Mouse (Mus musculus): Measurements from ENCODE around the gene Cdh4. TPM values are rescaled to one million over a fixed set of nuclear protein-coding genes. Genes with fewer than 3 reads are reported as not detected.

The Cdh4 gene
- polyA plus RNA-seq, 1 experiment from 2014 or later = 0.99 TPM

GRCm38 (mm10) chr2:179567886-179568285, 125.7 kb downstream of the Cdh4 start:
- DNase-seq (ENCODE audit: low spot score) = no peak
- WGBS = 90% methylated on average over 8 of the region's 8 CpGs
- H3K27me3 ChIP-seq (ENCODE audit: insufficient read depth, poor library complexity, severe bottlenecking) = peaks cover 27% of the 10 kb centered on the region

GRCm38 (mm10) chr2:179569171-179569570, 126.9 kb downstream of the Cdh4 start:
- Histone ChIP-seq H3K36me3 (no peaks in the 10 kb centered on the region), H3K27me3 (ENCODE audit: insufficient read depth, poor library complexity, severe bottlenecking) (peaks cover 27% of the 10 kb centered on the region), H3K4me1 (peaks cover 27% of the 10 kb centered on the region), H3K27ac (no peak overlapping the region), H3K4me3 (no peak overlapping the region), H3K9me3 (no peaks in the 10 kb centered on the region)
- DNase-seq (ENCODE audit: low spot score) = no peak
- 38% methylated on average over 10 of the region's 10 CpGs for WGBS

More at GRCm38 (mm10) chr2:179567886-179568285, 125.7 kb downstream of the Cdh4 start:
- Histone ChIP-seq H3K9me3 (no peaks in the 10 kb centered on the region), H3K36me3 (no peaks in the 10 kb centered on the region), H3K4me3 (no peak overlapping the region), H3K4me1 (peaks cover 27% of the 10 kb centered on the region), H3K27ac (no peak overlapping the region)

GRCm38 (mm10) chr2:179571175-179571769, 129.0 kb downstream of the Cdh4 start:
- peaks cover 17% of the 10 kb centered on the region for H3K4me1 ChIP-seq

GRCm38 (mm10) chr2:179573331-179573730, 131.1 kb downstream of the Cdh4 start:
- no peak for DNase-seq (ENCODE audit: low spot score)
- WGBS = 89% methylated on average over 11 of the region's 11 CpGs
- no peak overlapping the region for H3K27ac ChIP-seq
- no peaks in the 10 kb centered on the region for H3K36me3 ChIP-seq
- H3K9me3 ChIP-seq = no peaks in the 10 kb centered on the region
- H3K4me1 ChIP-seq = peaks cover 17% of the 10 kb centered on the region
- peaks cover 13% of the 10 kb centered on the region for H3K27me3 ChIP-seq (ENCODE audit: insufficient read depth, poor library complexity, severe bottlenecking)
- no peak overlapping the region for H3K4me3 ChIP-seq

More at GRCm38 (mm10) chr2:179571175-179571769, 129.0 kb downstream of the Cdh4 start:
- Histone ChIP-seq H3K9me3 (no peaks in the 10 kb centered on the region), H3K27me3 (ENCODE audit: insufficient read depth, poor library complexity, severe bottlenecking) (peaks cover 16% of the 10 kb centered on the region), H3K4me3 (no peak overlapping the region), H3K36me3 (no peaks in the 10 kb centered on the region), H3K27ac (no peak overlapping the region)
- WGBS = 20% methylated on average over 6 of the region's 6 CpGs
- DNase-seq (ENCODE audit: low spot score) = no peak

- 78% methylated on average over 6 of the region's 6 CpGs for WGBS
- Histone ChIP-seq H3K9me3 (no peaks in the 10 kb centered on the region), H3K36me3 (no peaks in the 10 kb centered on the region), H3K27me3 (ENCODE audit: insufficient read depth, poor library complexity, severe bottlenecking) (peaks cover 13% of the 10 kb centered on the region), H3K4me3 (no peak overlapping the region), H3K27ac (no peak overlapping the region), H3K4me1 (peaks cover 17% of the 10 kb centered on the region)
- no peak for DNase-seq (ENCODE audit: low spot score)
Measured at GRCm38 (mm10) chr2:179573786-179574185, 131.6 kb downstream of the Cdh4 start.

GRCm38 (mm10) chr2:179575585-179575984, 133.4 kb downstream of the Cdh4 start:
- 0 out of 2 replicates have a peak, but pooled peaks cover 5% of the 10 kb centered on the region for H3K4me1 ChIP-seq
- H3K4me3 ChIP-seq = no peak overlapping the region
- no peaks in the 10 kb centered on the region for H3K36me3 ChIP-seq
- no peaks in the 10 kb centered on the region for H3K9me3 ChIP-seq
- WGBS = 86% methylated on average over 7 of the region's 7 CpGs
- H3K27me3 ChIP-seq (ENCODE audit: insufficient read depth, poor library complexity, severe bottlenecking) = peaks cover 2% of the 10 kb centered on the region; the same call in 1 of the 2 replicates
- no peak for DNase-seq (ENCODE audit: low spot score)
- no peak overlapping the region for H3K27ac ChIP-seq

- no peak for DNase-seq (ENCODE audit: low spot score)
- no peaks in the 10 kb centered on the region for H3K4me1 ChIP-seq
- H3K4me3 ChIP-seq = no peak overlapping the region
- H3K27me3 ChIP-seq (ENCODE audit: insufficient read depth, poor library complexity, severe bottlenecking) = no peaks in the 10 kb centered on the region
- no peaks in the 10 kb centered on the region for H3K36me3 ChIP-seq
- no peak overlapping the region for H3K27ac ChIP-seq
- WGBS = 69% methylated on average over 1 of the region's 1 CpGs
- H3K9me3 ChIP-seq = no peaks in the 10 kb centered on the region
Measured at GRCm38 (mm10) chr2:179576221-179576620, 134.0 kb downstream of the Cdh4 start.

- no peak for DNase-seq (ENCODE audit: low spot score)
- WGBS = 68% methylated on average over 3 of the region's 3 CpGs
Measured at GRCm38 (mm10) chr2:179578329-179578728, 136.1 kb downstream of the Cdh4 start.

GRCm38 (mm10) chr2:179578842-179579241, 136.6 kb downstream of the Cdh4 start:
- no peak overlapping the region for H3K27ac ChIP-seq
- WGBS = 70% methylated on average over 11 of the region's 11 CpGs

More at GRCm38 (mm10) chr2:179578329-179578728, 136.1 kb downstream of the Cdh4 start:
- Histone ChIP-seq H3K36me3 (no peaks in the 10 kb centered on the region), H3K4me1 (no peaks in the 10 kb centered on the region), H3K27me3 (ENCODE audit: insufficient read depth, poor library complexity, severe bottlenecking) (no peaks in the 10 kb centered on the region), H3K27ac (no peak overlapping the region), H3K4me3 (no peak overlapping the region), H3K9me3 (no peaks in the 10 kb centered on the region)

GRCm38 (mm10) chr2:179580415-179580814, 138.2 kb downstream of the Cdh4 start:
- WGBS = 71% methylated on average over 4 of the region's 4 CpGs
- H3K4me1 ChIP-seq = no peaks in the 10 kb centered on the region; the same call in 1 of the 2 replicates
- H3K9me3 ChIP-seq = no peaks in the 10 kb centered on the region
- H3K27me3 ChIP-seq (ENCODE audit: insufficient read depth, poor library complexity, severe bottlenecking) = no peaks in the 10 kb centered on the region
- no peaks in the 10 kb centered on the region for H3K36me3 ChIP-seq
- H3K27ac ChIP-seq = no peak overlapping the region
- H3K4me3 ChIP-seq = no peak overlapping the region
- no peak for DNase-seq (ENCODE audit: low spot score)

More at GRCm38 (mm10) chr2:179578842-179579241, 136.6 kb downstream of the Cdh4 start:
- H3K27me3 ChIP-seq (ENCODE audit: insufficient read depth, poor library complexity, severe bottlenecking) = no peaks in the 10 kb centered on the region
- no peaks in the 10 kb centered on the region for H3K36me3 ChIP-seq
- DNase-seq (ENCODE audit: low spot score) = no peak
- no peaks in the 10 kb centered on the region for H3K9me3 ChIP-seq
- no peaks in the 10 kb centered on the region for H3K4me1 ChIP-seq
- no peak overlapping the region for H3K4me3 ChIP-seq

- Histone ChIP-seq H3K36me3 (no peaks in the 10 kb centered on the region), H3K27ac (no peak overlapping the region), H3K4me3 (no peak overlapping the region), H3K9me3 (no peaks in the 10 kb centered on the region), H3K27me3 (ENCODE audit: insufficient read depth, poor library complexity, severe bottlenecking) (no peaks in the 10 kb centered on the region), H3K4me1 (no peaks in the 10 kb centered on the region; the same call in 1 of the 2 replicates)
- no peak for DNase-seq (ENCODE audit: low spot score)
- 74% methylated on average over 5 of the region's 5 CpGs for WGBS
Measured at GRCm38 (mm10) chr2:179581058-179581457, 138.8 kb downstream of the Cdh4 start.

- DNase-seq (ENCODE audit: low spot score) = no peak
- Histone ChIP-seq H3K4me3 (no peak overlapping the region), H3K27ac (no peak overlapping the region), H3K9me3 (no peaks in the 10 kb centered on the region), H3K36me3 (no peaks in the 10 kb centered on the region), H3K4me1 (no peaks in the 10 kb centered on the region; the same call in 1 of the 2 replicates), H3K27me3 (ENCODE audit: insufficient read depth, poor library complexity, severe bottlenecking) (no peaks in the 10 kb centered on the region)
- WGBS = 63% methylated on average over 16 of the region's 16 CpGs
Measured at GRCm38 (mm10) chr2:179582966-179583365, 140.7 kb downstream of the Cdh4 start.

- no peaks in the 10 kb centered on the region for H3K9me3 ChIP-seq
- WGBS = 66% methylated on average over 13 of the region's 13 CpGs
- DNase-seq (ENCODE audit: low spot score) = no peak
- no peaks in the 10 kb centered on the region for H3K27me3 ChIP-seq (ENCODE audit: insufficient read depth, poor library complexity, severe bottlenecking)
- no peaks in the 10 kb centered on the region; the same call in 1 of the 2 replicates for H3K4me1 ChIP-seq
- no peak overlapping the region for H3K4me3 ChIP-seq
- H3K36me3 ChIP-seq = no peaks in the 10 kb centered on the region
- H3K27ac ChIP-seq = no peak overlapping the region
Measured at GRCm38 (mm10) chr2:179584672-179585071, 142.4 kb downstream of the Cdh4 start.

All from heart, embryonic 10.5 days (tissue).